Mouse (Mus musculus): ENCODE data around the gene Faf2. TPM values are rescaled to one million over a fixed set of nuclear protein-coding genes. Genes with fewer than 3 reads are reported as not detected.

Faf2 gene
- polyA plus RNA-seq, 1 experiment from 2014 or later = 86.6 TPM

DNA sequence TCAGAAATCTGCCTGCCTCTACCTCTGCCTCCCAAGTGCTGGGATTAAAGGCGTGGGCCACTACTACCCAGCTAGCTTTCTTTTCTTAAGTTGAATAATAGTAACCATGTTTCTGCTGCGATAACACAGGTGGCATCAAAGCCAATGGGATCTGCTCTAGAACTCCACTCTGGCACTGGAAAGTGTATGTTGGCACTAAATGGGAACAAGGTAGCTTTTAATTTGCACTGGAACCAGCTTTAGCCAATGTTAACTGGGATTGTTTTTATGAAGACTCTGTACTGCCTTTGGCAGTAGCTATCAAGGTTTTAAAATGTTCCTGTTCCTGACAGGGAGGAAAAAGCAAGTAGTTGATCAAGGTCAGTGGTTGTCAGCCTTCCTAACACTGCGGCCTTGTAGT is 13.4 kb downstream of the Faf2 start:
- no peak for ATAC-seq (ENCODE audit: insufficient number of reproducible peaks, insufficient read depth, low FRiP score, low TSS enrichment)
- Histone ChIP-seq H3K9ac (no peak overlapping the region), H3K36me3 (peaks cover 27% of the 10 kb centered on the region), H3K9me3 (no peaks in the 10 kb centered on the region), H3K27me3 (no peaks in the 10 kb centered on the region), H3K27ac (no peak overlapping the region), H3K4me1 (no peaks in the 10 kb centered on the region), H3K4me3 (no peak overlapping the region), H3K4me2 (replicated peaks) (no peak overlapping the region)
- WGBS = 97% methylated on average over 3 of the region's 3 CpGs

GRCm38 (mm10) chr13:54650461-54650860 is 28.9 kb downstream of the Faf2 start:
- H3K9me3 ChIP-seq = no peaks in the 10 kb centered on the region
- H3K4me2 ChIP-seq (replicated peaks) = no peak overlapping the region
- WGBS = 92% methylated on average over 3 of the region's 3 CpGs
- no peak overlapping the region for H3K4me3 ChIP-seq
- ATAC-seq (ENCODE audit: insufficient number of reproducible peaks, insufficient read depth, low FRiP score, low TSS enrichment) = no peak
- H3K27me3 ChIP-seq = no peaks in the 10 kb centered on the region
- no peaks in the 10 kb centered on the region for H3K4me1 ChIP-seq
- H3K27ac ChIP-seq = no peak overlapping the region
- H3K9ac ChIP-seq = no peak overlapping the region
- peaks cover 96% of the 10 kb centered on the region for H3K36me3 ChIP-seq

- Histone ChIP-seq H3K4me3 (no peak overlapping the region), H3K9me3 (no peaks in the 10 kb centered on the region), H3K27me3 (no peaks in the 10 kb centered on the region), H3K4me1 (no peaks in the 10 kb centered on the region), H3K27ac (no peak overlapping the region), H3K4me2 (replicated peaks) (no peak overlapping the region), H3K9ac (no peak overlapping the region), H3K36me3 (peaks cover 68% of the 10 kb centered on the region)
- 48% methylated on average over 5 of the region's 5 CpGs for WGBS
- no peak for ATAC-seq (ENCODE audit: insufficient number of reproducible peaks, insufficient read depth, low FRiP score, low TSS enrichment)
These were observed 39.3 kb downstream of the Faf2 start for GRCm38 (mm10) chr13:54660877-54661276.

DNA sequence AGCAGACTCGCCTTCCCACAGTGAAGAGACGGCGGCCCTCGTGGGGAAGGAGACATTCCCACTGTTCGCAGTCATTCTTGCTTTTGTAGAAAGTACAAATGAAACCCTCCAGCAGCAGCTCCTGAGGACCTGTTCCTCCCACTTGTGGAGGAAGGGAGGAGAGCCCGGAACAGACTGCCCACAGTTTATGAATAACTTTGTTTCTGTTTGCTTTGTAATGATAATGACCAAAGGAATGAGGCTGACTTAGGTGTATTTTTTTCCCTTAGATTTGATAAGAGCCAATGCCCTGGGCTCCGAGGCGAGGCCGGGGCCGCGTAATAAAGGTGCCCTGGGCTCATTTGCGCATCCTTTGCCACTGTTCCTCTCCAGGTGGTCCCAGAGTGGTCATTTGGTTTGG is 39.8 kb downstream of the Faf2 start:
- Histone ChIP-seq H3K27ac (no peak overlapping the region), H3K27me3 (no peaks in the 10 kb centered on the region), H3K36me3 (peaks cover 63% of the 10 kb centered on the region), H3K9ac (no peak overlapping the region), H3K9me3 (no peaks in the 10 kb centered on the region), H3K4me2 (replicated peaks) (no peak overlapping the region), H3K4me3 (no peak overlapping the region), H3K4me1 (no peaks in the 10 kb centered on the region)
- ATAC-seq (ENCODE audit: insufficient number of reproducible peaks, insufficient read depth, low FRiP score, low TSS enrichment) = no peak
- 83% methylated on average over 12 of the region's 12 CpGs for WGBS

GRCm38 (mm10) chr13:54663999-54664398 is 42.4 kb downstream of the Faf2 start:
- Histone ChIP-seq H3K9me3 (no peaks in the 10 kb centered on the region), H3K4me3 (no peak overlapping the region), H3K27ac (no peak overlapping the region), H3K36me3 (peaks cover 44% of the 10 kb centered on the region), H3K27me3 (no peaks in the 10 kb centered on the region), H3K9ac (no peak overlapping the region), H3K4me1 (no peaks in the 10 kb centered on the region), H3K4me2 (replicated peaks) (no peak overlapping the region)
- no peak for ATAC-seq (ENCODE audit: insufficient number of reproducible peaks, insufficient read depth, low FRiP score, low TSS enrichment)
- WGBS = 68% methylated on average over 4 of the region's 4 CpGs

DNA sequence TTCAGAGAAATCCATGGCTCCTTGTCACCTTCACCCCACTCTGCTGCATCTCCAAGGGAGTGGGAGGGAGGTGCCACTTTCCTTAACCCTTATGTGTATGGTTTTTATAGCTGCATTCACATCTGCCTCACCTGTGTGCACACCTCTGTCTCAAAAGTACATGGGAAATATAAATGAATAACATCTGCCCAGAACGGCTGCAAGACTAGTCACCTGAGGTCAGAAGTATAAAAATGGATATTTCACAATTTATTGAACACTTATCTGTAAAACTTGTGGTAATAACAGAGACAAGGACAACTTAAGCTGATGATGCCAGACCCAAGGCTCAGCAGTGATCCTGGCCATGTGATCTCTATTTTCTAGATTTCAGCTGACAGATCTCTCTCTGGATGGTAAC is 42.9 kb downstream of the Faf2 start:
- Histone ChIP-seq H3K9me3 (no peaks in the 10 kb centered on the region), H3K36me3 (peaks cover 42% of the 10 kb centered on the region), H3K4me3 (no peak overlapping the region), H3K9ac (no peak overlapping the region), H3K4me2 (replicated peaks) (no peak overlapping the region), H3K4me1 (no peaks in the 10 kb centered on the region), H3K27me3 (no peaks in the 10 kb centered on the region), H3K27ac (no peak overlapping the region)
- ATAC-seq (ENCODE audit: insufficient number of reproducible peaks, insufficient read depth, low FRiP score, low TSS enrichment) = no peak
- WGBS = 89% methylated on average over 1 of the region's 1 CpGs

DNA sequence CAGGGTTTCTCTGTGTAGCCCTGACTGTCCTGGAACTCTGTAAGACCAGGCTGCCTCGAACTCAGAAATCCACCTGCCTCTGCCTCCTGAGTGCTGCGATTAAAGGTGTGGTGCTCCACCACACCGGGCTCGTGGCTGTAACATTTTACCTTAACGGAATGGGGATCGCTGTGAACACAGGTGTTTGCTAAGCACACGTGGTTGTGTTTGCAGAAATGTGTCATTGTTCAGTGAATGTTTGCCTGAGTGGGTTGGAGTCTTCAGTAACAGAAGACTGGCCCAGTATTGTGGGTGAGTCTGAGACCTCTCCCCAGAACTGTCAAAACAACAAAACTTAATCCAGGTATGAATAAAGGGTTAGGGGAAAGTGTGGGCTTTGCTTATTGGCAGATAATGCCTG is 43.5 kb downstream of the Faf2 start:
- Histone ChIP-seq H3K27ac (no peak overlapping the region), H3K36me3 (peaks cover 38% of the 10 kb centered on the region), H3K9ac (no peak overlapping the region), H3K27me3 (no peaks in the 10 kb centered on the region), H3K4me3 (no peak overlapping the region), H3K9me3 (no peaks in the 10 kb centered on the region), H3K4me2 (replicated peaks) (no peak overlapping the region), H3K4me1 (no peaks in the 10 kb centered on the region)
- no peak for ATAC-seq (ENCODE audit: insufficient number of reproducible peaks, insufficient read depth, low FRiP score, low TSS enrichment)
- 94% methylated on average over 7 of the region's 7 CpGs for WGBS

GRCm38 (mm10) chr13:54670491-54670890 is 48.9 kb downstream of the Faf2 start:
- Histone ChIP-seq H3K4me2 (replicated peaks) (no peak overlapping the region), H3K9me3 (no peaks in the 10 kb centered on the region), H3K27ac (no peak overlapping the region), H3K9ac (no peak overlapping the region), H3K4me3 (no peak overlapping the region), H3K27me3 (no peaks in the 10 kb centered on the region), H3K36me3 (peaks cover 6% of the 10 kb centered on the region; the same call in 1 of the 2 replicates), H3K4me1 (no peaks in the 10 kb centered on the region)
- no peak for ATAC-seq (ENCODE audit: insufficient number of reproducible peaks, insufficient read depth, low FRiP score, low TSS enrichment)
- 54% methylated on average over 2 of the region's 2 CpGs for WGBS

DNA sequence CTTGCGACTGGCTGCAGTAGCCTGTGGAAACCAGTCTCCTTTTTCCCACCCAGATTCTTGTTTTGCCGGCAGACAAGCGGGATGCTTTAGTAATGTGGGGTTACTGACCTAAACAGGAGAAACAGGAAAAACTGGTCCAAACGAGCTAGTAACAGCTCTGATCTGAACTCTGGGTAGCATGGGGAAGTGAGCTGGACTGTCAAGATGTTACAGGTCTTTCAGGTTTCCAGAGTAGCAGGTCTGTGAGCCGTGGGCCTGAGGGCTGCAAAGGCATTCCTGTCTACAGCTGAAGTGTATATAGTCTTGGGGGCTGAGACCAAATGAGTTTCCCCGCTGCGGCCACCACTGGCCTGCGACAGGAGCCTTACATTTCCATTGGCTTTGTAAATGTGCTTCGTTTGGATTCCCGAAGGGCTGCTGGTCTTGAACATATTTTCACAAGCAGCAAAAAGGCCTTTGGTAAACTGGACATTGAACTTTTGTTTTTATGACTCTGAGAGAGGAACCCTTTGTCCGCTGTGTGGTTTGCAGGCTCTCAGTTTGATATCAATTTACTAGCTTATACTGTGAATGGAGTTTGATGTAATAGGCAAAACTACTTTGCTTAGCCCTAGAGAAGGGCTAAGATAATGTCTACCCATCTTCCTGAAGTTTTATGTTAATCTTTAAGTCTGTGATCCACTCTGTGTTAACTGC is 54.5 kb downstream of the Faf2 start:
- Histone ChIP-seq H3K9ac (no peak overlapping the region), H3K27me3 (no peaks in the 10 kb centered on the region), H3K4me3 (no peak overlapping the region), H3K36me3 (peaks cover 26% of the 10 kb centered on the region), H3K4me1 (no peaks in the 10 kb centered on the region), H3K4me2 (replicated peaks) (no peak overlapping the region), H3K9me3 (no peaks in the 10 kb centered on the region), H3K27ac (no peak overlapping the region)
- ATAC-seq (ENCODE audit: insufficient number of reproducible peaks, insufficient read depth, low FRiP score, low TSS enrichment) = no peak
- WGBS = 59% methylated on average over 11 of the region's 11 CpGs

DNA sequence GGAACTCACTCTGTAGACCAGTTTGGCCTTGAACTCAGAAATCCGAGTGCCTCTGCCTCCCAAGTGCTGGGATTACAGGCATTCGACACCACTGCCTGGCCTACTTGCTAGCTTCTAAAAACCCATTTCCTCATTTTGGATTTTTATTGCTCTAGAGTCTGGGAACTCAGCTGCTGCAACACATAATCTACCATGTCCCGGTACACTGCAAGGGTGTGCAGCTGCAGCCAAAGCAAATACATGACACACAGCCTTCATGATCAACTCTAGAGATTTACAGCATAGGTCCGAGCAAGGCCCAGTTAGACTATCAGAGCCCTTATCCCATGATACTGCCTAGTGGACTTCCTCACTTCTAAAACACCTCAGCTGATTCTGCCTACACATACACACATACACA is 56.7 kb downstream of the Faf2 start:
- H3K4me1 ChIP-seq = no peaks in the 10 kb centered on the region
- 77% methylated on average over 4 of the region's 4 CpGs for WGBS
- ATAC-seq (ENCODE audit: insufficient number of reproducible peaks, insufficient read depth, low FRiP score, low TSS enrichment) = no peak
- no peak overlapping the region for H3K9ac ChIP-seq
- no peak overlapping the region for H3K4me2 ChIP-seq (replicated peaks)
- peaks cover 48% of the 10 kb centered on the region for H3K36me3 ChIP-seq
- H3K27me3 ChIP-seq = no peaks in the 10 kb centered on the region
- H3K9me3 ChIP-seq = no peaks in the 10 kb centered on the region
- H3K27ac ChIP-seq = no peak overlapping the region
- H3K4me3 ChIP-seq = no peak overlapping the region

DNA sequence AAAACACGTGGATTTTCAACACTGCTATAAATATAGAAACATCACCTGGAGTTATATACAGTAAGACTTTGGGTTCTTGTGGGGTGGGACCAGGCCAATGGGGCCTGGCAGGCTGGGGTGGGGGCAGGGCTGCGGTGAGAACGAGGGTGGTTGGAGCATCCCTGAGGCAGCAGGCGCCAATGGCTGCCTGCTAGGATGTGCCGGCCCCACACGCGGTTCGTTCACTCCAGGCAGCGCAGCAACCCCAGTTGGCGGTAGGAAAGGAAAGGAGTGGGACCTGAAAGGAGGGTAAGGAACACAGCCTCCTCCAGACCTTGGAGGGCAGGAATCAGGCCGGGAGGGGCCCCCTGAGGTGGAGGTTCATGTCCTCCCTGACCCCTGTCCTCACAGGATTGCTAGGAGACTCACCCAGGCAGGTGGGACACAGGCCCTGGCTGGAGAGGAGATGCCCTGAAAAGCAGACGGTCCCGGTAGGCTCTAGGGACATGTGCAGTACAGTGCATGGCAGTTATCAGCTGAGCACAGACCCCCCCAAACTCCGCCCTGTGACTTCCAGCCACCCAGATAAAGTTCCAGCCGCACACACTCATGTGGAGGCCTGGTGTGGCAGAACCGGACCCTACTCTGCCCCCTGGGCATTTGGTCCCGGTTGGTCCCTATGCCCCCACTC is 58.7 kb downstream of the Faf2 start:
- Histone ChIP-seq H3K4me1 (peaks cover 9% of the 10 kb centered on the region), H3K9me3 (no peaks in the 10 kb centered on the region), H3K27me3 (no peaks in the 10 kb centered on the region), H3K4me2 (replicated peaks) (no peak overlapping the region), H3K36me3 (peaks cover 64% of the 10 kb centered on the region), H3K27ac (no peak overlapping the region), H3K9ac (no peak overlapping the region), H3K4me3 (no peak overlapping the region)
- no peak for ATAC-seq (ENCODE audit: insufficient number of reproducible peaks, insufficient read depth, low FRiP score, low TSS enrichment)
- 76% methylated on average over 17 of the region's 17 CpGs for WGBS

- Histone ChIP-seq H3K4me2 (replicated peaks) (no peak overlapping the region), H3K27ac (no peak overlapping the region), H3K27me3 (no peaks in the 10 kb centered on the region), H3K36me3 (peaks cover 64% of the 10 kb centered on the region), H3K9me3 (no peaks in the 10 kb centered on the region), H3K4me1 (peaks cover 19% of the 10 kb centered on the region), H3K4me3 (no peak overlapping the region), H3K9ac (no peak overlapping the region)
- 87% methylated on average over 8 of the region's 8 CpGs for WGBS
- ATAC-seq (ENCODE audit: insufficient number of reproducible peaks, insufficient read depth, low FRiP score, low TSS enrichment) = no peak
These were observed 59.7 kb downstream of the Faf2 start for GRCm38 (mm10) chr13:54681291-54681690.
